Mouse (Mus musculus) layer of hippocampus, postnatal 36 days (tissue): ENCODE measurements around the gene Pmm2. TPM values are rescaled to one million over a fixed set of nuclear protein-coding genes. Genes with fewer than 3 reads are reported as not detected.

Experiments used
- DNase-seq, 2 experiments: peaks; one replicate each; pipeline ENCODE4 v3.0.0; 2022
- total RNA-seq, 2 experiments: library from RNA; stranded (reverse); gene quantifications; 2 replicates each; pipeline ENCODE4 v1.2.3; 2021

The Pmm2 gene
- total RNA-seq, 2 experiments from 2014 or later: 33.2 to 40.8 TPM

DNA sequence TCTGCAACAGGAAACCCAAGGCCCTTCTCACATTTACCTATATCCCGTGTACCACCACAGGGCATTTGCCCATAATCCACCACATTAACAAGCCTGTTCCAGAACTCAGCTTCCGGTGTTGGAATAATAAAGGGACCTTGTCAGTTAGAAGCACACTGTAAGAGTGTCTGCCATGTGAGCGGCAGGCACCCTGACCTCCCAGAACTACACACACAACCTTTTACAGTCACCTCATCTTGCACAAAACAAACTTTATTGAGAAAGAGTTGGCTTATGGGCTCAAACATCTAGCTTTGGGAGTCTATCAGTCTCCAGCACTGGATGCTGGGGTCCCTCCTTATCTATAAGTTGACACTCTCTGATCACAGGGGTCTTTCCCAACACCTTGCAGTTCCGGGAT is 20.9 kb downstream of the Pmm2 start:
- DNase-seq: no peak

DNA sequence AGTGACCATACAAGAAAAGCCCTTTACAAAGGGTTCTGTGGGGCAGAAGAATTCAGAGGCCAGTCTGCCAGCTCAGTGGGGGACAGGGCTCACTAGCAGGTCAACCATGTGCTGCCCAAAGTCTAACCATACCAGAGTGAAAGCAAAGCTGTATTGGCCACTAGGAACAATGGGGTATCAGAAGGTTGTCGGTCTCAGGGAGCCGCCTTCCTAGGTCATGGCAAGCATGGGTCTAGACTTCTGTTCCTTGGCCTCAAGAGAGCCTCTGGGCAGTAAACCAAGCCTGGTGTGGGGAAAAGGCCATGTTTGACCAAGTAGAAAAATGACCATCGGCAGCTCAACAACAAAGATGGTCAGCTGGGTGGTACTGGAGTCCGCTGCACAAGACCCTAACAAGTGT is 21.3 kb downstream of the Pmm2 start:
- no peak for DNase-seq

- no peak for DNase-seq
Measured at GRCm38 (mm10) chr16:8663022-8663421, 25.5 kb downstream of the Pmm2 start.

- peak in 1 of 2 experiments; percentile 47 for DNase-seq
Measured at GRCm38 (mm10) chr16:8663606-8664539, 26.4 kb downstream of the Pmm2 start.

DNA sequence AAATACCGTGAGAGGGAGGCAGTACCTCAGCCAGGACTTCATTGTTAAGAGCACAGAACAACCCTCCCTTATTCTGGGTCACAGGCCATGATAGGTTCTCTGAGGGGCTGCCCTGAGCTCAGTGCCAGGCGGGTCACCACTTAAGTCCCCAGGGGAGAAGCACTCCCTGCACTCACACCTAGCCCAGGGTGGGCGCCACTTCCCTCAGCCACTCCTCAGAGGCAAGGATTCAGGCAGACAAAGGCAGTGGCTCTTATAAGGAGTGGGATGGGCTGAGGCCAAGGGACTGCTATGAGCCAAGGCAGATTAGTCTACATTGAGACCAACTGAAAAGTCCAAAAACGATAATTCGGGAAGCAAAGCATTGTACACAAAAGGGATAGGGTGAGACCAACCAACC is 27.9 kb downstream of the Pmm2 start:
- no peak for DNase-seq

GRCm38 (mm10) chr16:8666452-8666851 is 29.0 kb downstream of the Pmm2 start:
- no peak for DNase-seq

GRCm38 (mm10) chr16:8667261-8667660 is 29.8 kb downstream of the Pmm2 start:
- DNase-seq: no peak

DNA sequence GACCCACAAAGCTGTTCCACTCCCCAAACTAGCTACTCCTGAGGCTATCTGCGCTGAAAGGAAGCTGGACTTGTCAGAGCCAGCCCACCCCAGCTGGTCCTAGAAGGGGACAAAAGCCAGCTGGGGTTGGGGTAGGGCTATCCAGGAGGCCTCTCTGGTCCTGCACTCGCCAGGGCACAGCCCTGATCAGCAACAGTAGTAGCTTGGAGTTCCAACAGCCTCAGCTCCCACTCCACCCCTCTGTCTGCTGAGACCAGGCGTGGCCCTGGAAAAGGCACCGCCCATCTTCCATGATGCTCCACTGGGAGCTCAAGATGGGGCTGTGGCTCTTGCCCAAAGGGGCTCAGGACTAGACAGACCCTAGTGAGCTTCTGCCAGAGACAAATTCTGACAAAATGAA is 30.3 kb downstream of the Pmm2 start:
- no peak for DNase-seq

DNA sequence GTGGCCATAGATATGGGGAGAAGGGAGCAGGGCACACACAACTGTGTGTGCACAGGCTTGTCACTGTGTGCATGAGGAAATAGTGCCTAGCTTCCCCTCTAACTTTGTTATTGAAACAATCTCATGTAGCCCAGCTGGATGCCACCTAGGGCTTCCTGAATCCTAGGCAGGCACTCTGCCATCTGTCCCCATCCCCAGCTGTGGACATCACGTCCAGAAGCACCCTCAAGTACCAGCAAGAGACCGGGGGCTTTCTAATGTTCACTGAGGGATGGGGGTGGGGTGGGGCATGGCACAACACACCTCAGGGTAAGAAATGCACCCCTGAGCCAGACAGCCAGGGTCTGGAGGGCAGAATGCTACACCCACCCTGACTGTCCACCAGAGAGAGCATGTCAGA is 30.9 kb downstream of the Pmm2 start:
- DNase-seq: no peak

DNA sequence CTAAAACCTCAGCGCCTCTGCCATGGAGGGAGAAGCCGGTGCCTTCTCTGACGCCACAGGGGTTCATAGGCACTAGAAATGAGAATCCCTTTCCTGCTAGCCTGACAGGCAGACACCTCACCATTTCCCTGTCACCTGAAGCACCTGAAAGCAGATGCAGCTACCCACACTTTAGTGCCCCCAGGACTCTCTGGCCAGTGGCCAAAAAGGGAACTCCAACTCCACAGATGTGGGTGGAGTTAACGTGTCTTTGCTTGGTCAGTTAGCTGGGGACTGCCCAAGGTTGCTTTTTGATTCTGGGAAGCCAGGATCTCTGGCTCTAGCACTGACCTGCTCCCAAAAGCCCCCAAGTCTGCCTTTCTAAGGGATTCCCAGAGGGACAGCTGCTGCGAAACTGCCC is 32.0 kb downstream of the Pmm2 start:
- no peak for DNase-seq

GRCm38 (mm10) chr16:8670041-8671035 is 32.9 kb downstream of the Pmm2 start:
- DNase-seq: no peak

- DNase-seq: peak; percentile 84 to 87
Measured at GRCm38 (mm10) chr16:8671551-8672349, 34.3 kb downstream of the Pmm2 start, which contains the start of gene Carhsp1. Gene Carhsp1, minus strand, starts transcription at chr16:8672155.

- DNase-seq: no peak
Measured at GRCm38 (mm10) chr16:8672350-8672687, 34.8 kb downstream of the Pmm2 start.

- DNase-seq: no peak
Measured at GRCm38 (mm10) chr16:8672811-8673210, 35.3 kb downstream of the Pmm2 start.

DNA sequence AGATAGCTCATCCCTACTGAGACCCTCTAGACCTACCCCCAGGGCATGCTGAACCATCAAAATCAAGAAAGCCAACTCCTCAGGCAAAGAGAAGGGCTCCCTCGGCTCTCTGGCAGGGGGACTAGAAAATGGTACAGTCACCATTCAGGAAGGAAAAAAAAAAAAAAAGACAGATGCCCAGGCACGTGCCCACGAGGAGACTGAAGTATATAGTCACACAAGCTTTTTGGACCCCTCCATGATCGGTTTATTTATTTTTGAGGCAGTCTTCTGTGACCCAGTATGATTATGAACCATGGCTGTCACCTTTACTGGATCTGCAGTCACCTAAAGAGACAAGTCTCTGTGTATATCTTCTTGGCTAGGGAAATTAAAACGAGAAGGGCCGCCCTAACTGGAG is 35.9 kb downstream of the Pmm2 start:
- no peak for DNase-seq

- DNase-seq: no peak
Measured at GRCm38 (mm10) chr16:8674165-8674564, 36.7 kb downstream of the Pmm2 start.

- DNase-seq: no peak
Measured at GRCm38 (mm10) chr16:8675559-8675958, 38.1 kb downstream of the Pmm2 start.

DNA sequence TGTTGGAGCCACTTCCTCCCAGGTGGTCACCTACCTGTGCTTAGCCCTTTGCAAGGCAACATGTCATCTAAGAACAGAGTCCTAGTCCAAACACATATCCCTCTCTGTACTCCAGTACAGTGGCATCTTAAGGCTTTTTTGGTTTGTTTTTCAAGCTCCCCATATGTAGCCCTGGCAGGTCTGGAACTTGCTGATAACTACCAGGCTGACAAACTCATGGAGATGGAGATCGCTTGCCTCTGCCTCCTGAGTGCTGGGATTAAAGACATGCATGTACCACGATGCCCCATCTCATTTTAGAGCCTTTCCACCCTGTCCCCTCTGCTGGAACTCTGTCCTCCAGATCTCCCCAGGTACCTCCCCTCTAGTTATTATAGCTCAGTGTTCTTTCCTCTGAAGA is 38.8 kb downstream of the Pmm2 start:
- no peak for DNase-seq

DNA sequence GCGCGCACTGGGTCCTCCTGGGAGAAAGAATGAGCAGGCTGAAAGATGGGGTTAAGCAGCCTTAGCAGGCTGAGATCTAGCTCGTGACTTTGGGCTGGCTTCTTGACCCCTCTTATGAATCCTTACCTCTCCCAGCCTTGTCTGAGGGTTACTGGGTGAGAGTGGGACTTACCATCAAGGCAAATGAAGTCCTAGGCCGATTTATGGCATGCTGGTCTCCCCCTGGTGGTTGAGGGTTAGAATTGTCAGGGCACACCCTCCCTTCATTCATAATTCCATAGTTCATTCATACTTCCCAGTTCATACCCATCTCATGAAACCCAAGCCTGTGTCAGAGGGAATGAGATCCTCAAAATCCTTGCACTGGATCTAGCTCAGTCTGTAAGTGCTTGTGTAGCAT is 39.3 kb downstream of the Pmm2 start:
- peak; percentile 28 to 34 for DNase-seq

GRCm38 (mm10) chr16:8678035-8678434 is 40.6 kb downstream of the Pmm2 start:
- no peak for DNase-seq

- DNase-seq: no peak
Measured at GRCm38 (mm10) chr16:8678676-8679075, 41.2 kb downstream of the Pmm2 start.

GRCm38 (mm10) chr16:8679780-8680179 is 42.3 kb downstream of the Pmm2 start:
- no peak for DNase-seq
